Mouse (Mus musculus) CD4-positive, CD25-positive, alpha-beta regulatory T cell, adult 4 months (primary cell): ENCODE measurements around the gene Dennd4a. TPM values are rescaled to one million over a fixed set of nuclear protein-coding genes. Genes with fewer than 3 reads are reported as not detected.

Experiments used
- polyA plus RNA-seq, 2 experiments: library from polyadenylated mRNA; unstranded; fragments of 100-300 nt; shearing (Covaris generic); gene quantifications; one replicate each; pipeline ENCODE4 v1.2.1; 2017

Gene Dennd4a
- polyA plus RNA-seq, 2 experiments from 2014 or later: 22.1 to 25.3 TPM

Other genes with a start within 250 kb of the Dennd4a start
- gene Rab11a, start 73.6 kb upstream of the Dennd4a start, polyA plus RNA-seq: 100 to 1,000 TPM; 166 to 218 TPM
- under 1 TPM; 0.09 to 0.44 TPM for gene Slc24a1, start 140.3 kb downstream of the Dennd4a start, polyA plus RNA-seq
- 10 to 100 TPM; 41.1 to 45.7 TPM for gene Ints14, start 149.6 kb downstream of the Dennd4a start, polyA plus RNA-seq
- 100 to 1,000 TPM; 133 to 142 TPM for gene Hacd3, start 210.4 kb downstream of the Dennd4a start, polyA plus RNA-seq
- gene Dpp8, start 221.1 kb downstream of the Dennd4a start, polyA plus RNA-seq: 10 to 100 TPM; 19.9 to 23.4 TPM